Mouse (Mus musculus): ENCODE measurements around the gene Mcrip2.

Gene Mcrip2

DNA sequence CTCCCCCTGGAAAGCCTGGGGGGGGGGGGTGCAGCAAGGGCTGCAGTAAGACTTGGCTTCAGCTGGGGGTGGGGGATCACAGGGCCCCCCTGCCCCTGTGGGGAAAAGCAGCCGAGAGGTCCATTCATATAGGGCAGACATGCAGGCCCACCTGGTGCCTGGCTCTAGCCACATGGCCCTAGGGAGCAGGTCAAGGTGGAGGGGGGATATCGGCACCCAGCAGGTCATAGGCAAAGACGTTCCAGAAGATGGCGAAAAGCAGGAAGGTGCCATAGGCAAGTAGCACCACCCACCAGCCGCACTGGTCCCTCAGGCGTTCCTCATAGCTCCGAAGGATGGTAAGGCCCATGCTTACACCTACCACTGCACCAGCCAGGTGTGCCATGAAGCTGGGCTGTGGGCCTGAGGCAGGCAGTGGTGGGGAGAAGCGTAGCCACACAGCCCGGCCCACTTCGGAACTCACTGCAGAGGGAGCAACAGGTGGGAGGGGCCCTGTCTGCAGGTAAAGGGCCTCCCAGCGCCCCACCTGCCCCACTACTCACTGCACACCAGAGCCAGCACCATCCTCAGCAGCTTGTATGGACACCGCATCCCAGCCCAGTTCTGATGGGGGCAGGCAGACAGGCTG lies 33.9 kb downstream of the Mcrip2 start:
- DNase-seq (ENCODE audit: low spot score in 2 of 2), result no peak

GRCm38 (mm10) chr17:25833961-25834594 lies 34.5 kb downstream of the Mcrip2 start:
- no peak for DNase-seq (ENCODE audit: low spot score in 2 of 2)

DNA sequence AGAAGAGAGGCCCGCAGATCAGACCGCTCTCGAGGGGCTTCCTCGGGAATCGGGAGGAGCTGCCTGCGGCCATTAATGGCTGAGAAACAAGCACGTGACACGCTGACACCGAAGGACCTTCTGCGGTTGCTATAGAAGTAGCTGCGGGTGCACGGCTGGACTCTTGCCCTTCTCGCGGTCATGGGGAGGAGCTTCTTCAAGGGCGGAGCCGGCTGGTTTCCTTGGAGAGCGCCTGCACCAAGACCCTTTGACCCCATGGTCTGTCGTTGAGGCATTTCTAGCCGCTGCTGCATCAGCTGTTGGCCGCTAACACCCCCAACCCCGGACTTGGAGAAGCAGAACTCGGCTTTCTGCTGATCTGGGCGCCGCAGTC lies 35.3 kb downstream of the Mcrip2 start, which contains the start of gene Stub1:
Gene Stub1, minus strand, starts transcription at position 114 of the 373 bp plus-strand sequence.
- peak; percentile 79 to 83 for DNase-seq (ENCODE audit: low spot score in 2 of 2)

- DNase-seq (ENCODE audit: low spot score in 2 of 2), result peak; percentile 98 to 99
These were observed 35.9 kb downstream of the Mcrip2 start for GRCm38 (mm10) chr17:25832436-25833290.

DNA sequence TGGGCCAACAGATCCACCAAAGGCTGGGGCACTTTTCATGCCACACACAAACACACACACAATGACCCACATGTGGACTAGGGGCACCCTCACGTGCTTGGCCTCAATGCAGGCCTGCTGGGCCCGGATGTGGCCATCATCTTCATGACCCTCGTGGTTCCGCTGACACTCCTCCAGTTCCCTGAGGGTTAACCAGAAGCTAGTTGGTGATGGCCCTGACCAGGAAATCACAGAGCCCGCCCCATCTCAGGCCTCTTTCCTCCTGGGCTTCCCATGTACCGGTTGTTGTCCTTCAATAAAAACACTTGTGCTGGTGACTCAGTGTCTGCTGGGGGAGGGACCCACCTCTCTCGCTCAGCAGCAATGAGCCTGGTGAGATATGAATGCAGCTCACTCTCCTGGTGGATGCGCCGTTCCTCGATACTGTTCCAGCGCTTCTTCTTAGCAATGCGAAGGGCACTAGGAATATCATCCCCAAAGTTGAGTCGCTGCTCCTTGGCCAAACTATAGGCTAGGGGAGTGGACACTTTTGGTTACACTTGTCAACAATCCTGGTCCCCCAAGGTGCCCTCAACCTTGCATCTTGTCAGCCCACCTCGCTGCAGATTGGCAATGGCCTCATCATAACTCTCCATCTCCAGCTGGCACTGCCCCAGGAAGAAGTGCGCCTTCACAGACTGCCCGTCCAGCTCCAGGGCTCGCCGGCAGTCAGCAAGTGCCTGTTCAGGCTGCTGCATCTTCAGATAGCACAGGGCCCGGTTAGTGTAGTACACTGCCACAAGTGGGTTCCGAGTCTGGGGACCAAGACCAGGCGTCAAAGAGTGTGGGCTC lies 36.9 kb downstream of the Mcrip2 start:
- no peak for DNase-seq (ENCODE audit: low spot score in 2 of 2)

DNA sequence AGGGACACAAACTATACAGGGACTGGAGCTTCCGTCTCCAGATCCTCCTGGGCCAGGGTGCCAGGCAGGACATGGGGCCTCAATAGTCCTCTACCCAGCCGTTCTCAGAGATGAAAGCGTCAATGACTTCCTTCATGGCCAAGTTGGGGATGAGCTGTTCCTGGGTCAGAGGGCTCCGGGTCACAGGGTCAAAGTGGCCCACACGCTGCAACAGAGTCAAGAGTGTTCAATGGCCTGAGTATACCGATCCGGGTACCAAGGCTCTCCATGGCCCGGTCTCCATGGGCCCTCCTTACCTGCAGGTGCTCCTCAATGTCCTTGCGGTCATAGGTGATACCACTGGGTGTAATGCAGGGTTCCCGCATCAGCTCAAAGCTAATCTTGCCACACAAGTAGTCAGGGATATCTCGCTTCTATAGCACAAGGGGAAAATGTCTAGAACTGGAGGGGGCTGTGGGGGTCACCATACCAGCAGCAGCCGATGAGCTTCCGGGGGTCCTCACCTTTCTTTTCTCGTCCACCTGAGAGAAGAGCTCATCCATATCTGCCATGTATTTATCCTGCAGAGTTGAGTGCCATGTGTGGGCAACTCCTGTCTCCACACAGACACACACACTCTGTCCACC lies 37.6 kb downstream of the Mcrip2 start:
- no peak for DNase-seq (ENCODE audit: low spot score in 2 of 2)

GRCm38 (mm10) chr17:25830200-25830753 lies 38.3 kb downstream of the Mcrip2 start:
- DNase-seq (ENCODE audit: low spot score in 2 of 2), result no peak

GRCm38 (mm10) chr17:25829558-25830017 lies 39.0 kb downstream of the Mcrip2 start:
- DNase-seq (ENCODE audit: low spot score in 2 of 2), result no peak

- peak; percentile 82 for DNase-seq (ENCODE audit: low spot score in 2 of 2)
These were observed 39.6 kb downstream of the Mcrip2 start, which contains the start of gene Jmjd8 for GRCm38 (mm10) chr17:25828712-25829557. TSS of gene Jmjd8 (plus strand) at chr17:25828867.

DNA sequence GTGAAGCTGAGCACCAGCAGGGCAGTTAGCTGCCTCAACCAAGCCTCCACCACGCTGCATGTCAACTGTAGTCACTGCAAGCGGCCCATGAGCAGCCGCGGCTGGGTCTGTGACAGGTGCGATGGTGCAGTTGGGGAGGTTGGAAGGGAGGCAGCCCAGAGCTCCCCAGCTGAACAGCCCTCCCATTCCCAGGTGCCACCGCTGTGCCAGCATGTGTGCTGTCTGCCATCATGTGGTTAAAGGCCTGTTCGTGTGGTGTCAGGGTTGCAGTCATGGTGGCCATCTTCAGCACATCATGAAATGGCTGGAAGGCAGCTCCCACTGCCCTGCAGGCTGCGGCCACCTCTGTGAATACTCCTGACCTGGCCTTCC lies 40.4 kb downstream of the Mcrip2 start:
- DNase-seq (ENCODE audit: low spot score in 2 of 2), result no peak

DNA sequence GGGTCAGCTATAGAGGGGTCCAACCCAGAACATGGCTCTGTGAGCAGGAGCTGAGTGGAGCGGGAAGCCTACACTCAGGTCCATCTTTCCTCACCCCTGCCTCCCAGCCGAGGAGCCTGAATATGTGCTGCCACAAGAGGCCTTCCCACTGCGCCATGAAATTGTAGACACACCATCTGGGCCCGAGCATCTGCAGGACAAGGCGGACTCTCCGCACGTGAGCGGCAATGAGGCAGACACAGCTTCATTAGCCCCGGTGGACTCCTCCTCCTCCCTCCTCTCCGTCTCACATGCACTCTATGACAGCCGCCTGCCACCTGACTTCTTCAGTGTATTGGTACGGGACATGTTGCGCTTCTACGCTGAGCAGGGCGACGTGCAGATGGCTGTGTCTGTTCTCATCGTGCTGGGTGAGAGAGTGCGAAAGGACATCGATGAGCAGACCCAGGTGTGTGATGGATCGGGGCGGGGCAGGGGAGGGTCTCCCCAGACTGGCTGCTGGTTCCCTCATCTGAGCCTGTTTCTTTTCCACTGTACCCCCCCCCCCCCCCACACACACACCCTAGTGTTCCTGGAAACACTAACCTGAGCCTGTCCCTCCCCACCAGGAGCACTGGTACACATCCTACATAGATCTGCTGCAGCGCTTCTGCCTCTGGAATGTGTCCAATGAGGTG lies 40.9 kb downstream of the Mcrip2 start:
- DNase-seq (ENCODE audit: low spot score in 2 of 2), result no peak

- DNase-seq (ENCODE audit: low spot score in 2 of 2), result no peak
These were observed 41.6 kb downstream of the Mcrip2 start for GRCm38 (mm10) chr17:25827011-25827410.

DNA sequence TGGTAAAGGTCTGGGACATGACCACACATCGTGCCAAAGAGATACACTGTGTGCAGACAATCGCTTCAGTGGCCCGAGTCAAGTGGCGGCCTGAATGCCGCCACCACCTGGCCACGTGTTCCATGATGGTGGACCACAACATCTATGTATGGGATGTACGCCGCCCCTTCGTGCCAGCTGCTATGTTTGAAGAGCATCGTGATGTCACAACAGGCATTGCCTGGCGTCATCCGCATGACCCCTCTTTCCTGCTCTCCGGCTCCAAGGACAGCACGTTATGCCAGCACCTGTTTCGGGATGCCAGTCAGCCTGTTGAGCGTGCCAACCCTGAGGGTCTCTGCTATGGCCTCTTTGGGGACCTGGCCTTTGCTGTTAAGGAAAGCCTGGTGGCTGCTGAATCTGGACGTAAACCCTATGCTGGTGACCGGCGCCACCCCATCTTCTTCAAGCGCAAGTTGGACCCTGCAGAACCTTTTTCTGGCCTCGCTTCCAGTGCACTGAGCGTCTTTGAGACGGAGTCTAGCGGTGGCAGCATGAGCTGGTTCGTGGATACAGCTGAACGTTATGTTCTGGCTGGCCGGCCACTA lies 42.5 kb downstream of the Mcrip2 start:
- no peak for DNase-seq (ENCODE audit: low spot score in 2 of 2)

GRCm38 (mm10) chr17:25825311-25825710 lies 43.3 kb downstream of the Mcrip2 start:
- no peak for DNase-seq (ENCODE audit: low spot score in 2 of 2)

DNA sequence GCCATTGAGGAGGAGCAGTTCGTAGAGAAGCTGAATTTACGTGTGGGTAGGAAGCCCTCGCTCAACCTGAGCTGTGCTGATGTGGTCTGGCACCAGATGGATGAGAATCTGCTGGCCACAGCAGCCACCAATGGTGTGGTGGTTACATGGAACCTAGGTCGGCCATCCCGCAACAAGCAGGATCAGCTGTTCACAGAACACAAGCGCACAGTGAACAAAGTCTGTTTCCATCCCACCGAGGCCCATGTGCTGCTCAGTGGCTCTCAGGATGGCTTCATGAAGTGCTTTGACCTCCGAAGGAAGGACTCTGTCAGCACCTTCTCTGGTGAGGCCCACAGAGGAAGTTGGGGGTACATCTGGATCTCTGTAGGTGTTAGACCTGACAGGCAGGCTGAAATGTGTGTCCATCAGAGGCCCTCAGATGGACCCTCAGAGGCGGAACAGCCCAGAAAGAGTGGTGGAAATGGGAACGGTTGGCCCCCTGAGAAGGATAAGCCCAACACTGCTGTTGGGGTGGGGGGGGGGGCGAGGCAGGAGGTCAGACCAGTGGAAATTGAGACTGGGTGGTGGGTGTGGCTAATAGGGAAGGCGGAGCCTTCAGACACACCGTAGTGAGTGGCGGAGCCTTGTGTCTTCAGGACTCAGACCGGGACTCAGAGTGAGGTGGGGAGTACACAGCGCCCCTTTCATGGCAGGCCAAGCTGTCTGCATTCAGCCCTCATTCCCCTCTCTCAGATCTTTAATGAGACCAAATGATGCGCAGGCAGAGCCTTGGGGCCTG lies 44.0 kb downstream of the Mcrip2 start:
- DNase-seq (ENCODE audit: low spot score in 2 of 2), result no peak

- peak in 1 of 2 experiments; percentile 71 for DNase-seq (ENCODE audit: low spot score in 2 of 2)
These were observed 45.1 kb downstream of the Mcrip2 start, which contains the start of gene Wdr24 for GRCm38 (mm10) chr17:25823452-25823851. TSS of gene Wdr24 (plus strand) at chr17:25823627.

GRCm38 (mm10) chr17:25818851-25819780 lies 49.4 kb downstream of the Mcrip2 start:
- DNase-seq (ENCODE audit: low spot score in 2 of 2), result no peak
